Mouse (Mus musculus): ENCODE results near the gene Thumpd3.

DNA sequence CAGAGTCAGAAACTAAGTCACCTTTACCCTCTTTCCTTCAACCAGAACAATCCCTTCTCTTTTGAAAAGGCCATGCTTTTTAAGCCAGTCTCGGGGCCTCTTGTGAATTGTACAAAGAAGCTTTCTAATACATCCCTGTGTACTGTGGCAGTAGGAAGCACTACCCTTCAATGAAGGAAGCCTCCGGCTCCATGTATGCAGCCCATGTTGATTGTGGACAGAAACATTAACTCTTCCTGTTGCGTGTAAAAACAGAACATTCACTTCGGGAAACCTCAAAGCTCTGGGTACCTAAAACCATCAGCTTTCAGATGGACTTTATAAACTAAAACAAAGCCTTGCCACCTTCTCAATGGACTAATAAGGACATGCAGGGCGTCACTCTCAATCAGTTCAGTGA, 20.3 kb upstream of the Thumpd3 start:
- TF ChIP-seq CTCF (IDR thresholded peaks at IDR 0.05; ENCODE audit: low read depth) = no peak
- TF ChIP-seq EP300 (IDR thresholded peaks at IDR 0.05; ENCODE audit: low read depth) = no peak
